Mouse (Mus musculus): ENCODE results near the gene Dtnb.
"Not testable (repeated sequence)": the region's sequence is repeated elsewhere in the genome, so short reads cannot be mapped to it uniquely, and the experiment has no call there.

Gene Dtnb

DNA sequence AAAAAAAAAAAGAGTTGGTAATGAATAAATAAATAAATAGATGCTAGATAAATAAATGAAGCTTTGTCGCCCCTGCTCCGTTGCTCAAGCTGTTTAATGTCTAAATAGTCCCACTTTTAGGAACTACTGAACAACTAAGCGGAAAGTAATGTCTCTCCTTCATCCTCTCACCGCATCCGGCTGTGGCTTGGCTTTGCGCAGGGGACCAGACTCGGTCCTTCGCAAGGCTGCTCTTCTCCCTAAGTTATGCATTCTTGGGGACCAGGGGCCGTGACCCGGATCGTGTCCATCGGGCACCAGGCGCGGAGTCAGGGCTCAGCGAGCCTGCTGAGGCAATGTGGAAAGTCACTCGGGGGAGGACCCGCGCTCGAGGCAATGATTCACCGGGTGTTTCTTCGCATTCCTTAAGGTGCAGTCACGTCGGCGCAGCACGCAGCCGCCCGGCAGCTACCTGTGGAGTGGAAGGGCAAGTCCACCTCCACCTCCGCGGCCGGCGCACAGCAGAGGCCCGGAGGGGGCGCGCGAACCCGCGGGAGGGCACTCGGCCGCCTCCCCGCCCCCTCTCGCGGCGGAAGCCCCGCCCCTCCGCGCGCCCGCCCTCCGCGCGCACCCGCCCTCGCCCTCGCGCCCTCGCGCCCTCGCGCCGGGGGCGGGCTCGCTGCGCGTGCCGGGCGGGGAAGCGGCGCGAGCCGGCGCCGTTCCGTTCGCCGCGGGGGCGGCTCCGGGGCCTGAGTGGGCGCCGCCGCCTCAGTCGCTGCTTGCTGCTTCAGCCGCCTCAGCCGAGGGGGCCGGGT lies at the start of gene Dtnb:
Dtnb (plus strand) TSS at position 595 of the 794 bp plus-strand sequence.
- DNase-seq (ENCODE audit: low read depth) = peak; percentile 84

DNA sequence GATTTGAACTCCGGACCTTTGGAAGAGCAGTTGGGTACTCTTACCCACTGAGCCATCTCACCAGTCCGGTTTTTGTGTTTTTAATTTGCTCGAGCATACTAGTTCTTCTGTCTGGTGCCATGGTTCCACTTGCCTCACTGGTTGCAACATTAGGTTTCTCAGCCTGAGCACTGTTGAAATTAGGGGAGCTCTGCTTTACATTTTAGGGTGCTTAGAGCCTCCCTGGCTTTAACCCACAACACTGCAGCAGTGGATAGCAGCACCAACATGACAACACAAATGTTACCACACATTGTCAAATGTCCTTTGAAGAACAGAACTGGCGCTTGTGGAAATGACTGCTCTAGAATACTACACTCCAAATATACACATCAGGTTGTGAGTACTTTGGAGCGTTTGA lies 46.6 kb upstream of the Dtnb start:
- DNase-seq (ENCODE audit: low read depth) = no peak

DNA sequence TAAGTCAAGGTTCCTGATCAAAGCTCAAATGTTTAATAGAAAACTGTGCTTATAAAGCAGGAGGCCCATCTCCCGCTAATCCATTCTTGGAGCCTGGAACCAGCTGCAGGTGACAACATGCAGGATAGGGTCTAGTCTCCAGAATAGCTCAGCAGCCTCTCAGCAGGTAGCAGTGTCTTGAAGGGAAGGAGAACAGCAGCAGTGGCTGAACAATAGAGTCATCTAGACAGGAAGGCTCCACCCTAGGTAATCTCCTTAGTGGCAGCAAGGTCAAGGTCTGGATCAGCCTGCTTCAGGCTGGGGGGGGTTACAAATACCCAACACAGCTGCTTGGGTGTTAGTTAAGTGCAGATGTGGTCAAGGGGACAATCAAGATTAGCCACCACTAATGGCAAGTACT lies 36.7 kb upstream of the Dtnb start:
- not testable (repeated sequence) for DNase-seq (ENCODE audit: low read depth)

DNA sequence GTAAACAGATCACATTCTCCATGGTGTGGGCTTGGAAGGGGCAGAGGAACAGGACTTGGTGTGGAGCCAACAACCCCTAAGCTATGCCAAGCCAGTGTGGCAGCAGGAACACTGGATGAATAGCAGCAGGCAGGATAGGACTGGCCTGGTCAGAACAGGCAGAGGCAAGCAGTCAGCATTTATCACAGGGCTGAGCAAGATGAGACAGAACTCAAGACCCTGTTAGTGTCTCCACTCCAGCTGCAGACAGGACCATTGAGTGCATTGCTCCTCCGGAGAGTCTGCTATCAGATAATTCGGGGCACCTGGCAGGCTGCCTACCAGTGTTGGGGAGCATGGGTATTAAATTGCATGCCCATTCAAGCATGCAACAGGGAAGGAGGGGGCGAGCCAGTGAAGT lies 34.6 kb upstream of the Dtnb start:
- peak; percentile 51 for DNase-seq (ENCODE audit: low read depth)

DNA sequence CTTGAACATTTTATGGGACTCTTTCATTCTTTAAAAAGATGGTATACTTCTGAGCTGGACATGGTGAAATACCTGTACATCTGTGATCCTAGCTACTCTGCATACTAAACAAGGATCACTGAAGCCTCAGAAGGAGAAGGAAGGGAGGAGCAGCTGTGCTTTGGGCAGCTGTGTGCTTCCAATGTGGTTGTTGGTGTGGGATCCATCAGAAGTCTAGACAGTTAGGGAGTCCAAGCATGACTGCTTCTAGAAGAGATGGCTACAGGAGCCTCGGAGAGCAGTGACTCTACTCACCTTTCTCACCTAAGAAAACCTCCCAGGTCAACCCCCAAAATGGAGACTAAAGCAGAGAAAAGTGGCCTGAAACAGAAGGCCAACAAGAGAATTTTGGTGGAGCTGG lies 34.1 kb upstream of the Dtnb start:
- no peak for DNase-seq (ENCODE audit: low read depth)

DNA sequence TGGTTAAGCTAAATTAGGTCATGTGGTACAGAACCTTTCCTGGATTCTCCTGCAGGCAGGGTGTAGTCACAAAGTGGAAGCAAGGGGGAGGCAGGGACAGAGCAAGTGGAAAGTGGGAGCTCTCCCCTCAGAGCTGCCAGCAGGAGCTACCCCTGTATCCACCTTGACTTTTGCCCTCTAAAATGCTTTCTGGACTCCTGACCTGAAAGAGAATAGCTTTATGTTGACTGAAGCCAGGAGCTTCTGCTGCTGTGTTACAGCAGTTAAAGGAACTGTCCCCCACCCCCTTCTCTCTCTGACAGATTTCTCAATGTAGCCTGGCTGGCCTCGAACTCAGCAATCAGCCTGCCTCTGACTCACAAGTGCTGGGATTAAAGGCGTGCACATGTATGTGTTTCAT lies 32.6 kb upstream of the Dtnb start:
- DNase-seq (ENCODE audit: low read depth) = peak; percentile 38

DNA sequence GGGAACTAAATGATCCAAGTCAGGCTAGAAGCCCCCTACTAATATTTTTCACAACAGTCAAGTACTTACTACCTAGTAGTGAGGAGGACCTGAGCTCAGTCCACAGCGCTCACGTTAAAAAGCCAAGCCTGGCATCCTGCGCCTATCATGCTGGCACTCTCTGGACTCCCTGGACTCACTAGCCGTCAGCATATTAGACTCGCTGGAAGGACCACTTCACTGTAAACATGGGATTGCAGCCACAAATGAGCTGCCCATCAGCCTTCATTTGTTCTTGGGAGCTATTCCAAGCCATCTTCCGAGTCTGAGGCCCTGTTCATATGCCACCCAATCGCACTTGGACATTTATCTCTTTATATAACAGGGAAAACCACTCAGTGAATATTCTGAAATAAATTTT lies 31.3 kb upstream of the Dtnb start:
- DNase-seq (ENCODE audit: low read depth) = no peak

DNA sequence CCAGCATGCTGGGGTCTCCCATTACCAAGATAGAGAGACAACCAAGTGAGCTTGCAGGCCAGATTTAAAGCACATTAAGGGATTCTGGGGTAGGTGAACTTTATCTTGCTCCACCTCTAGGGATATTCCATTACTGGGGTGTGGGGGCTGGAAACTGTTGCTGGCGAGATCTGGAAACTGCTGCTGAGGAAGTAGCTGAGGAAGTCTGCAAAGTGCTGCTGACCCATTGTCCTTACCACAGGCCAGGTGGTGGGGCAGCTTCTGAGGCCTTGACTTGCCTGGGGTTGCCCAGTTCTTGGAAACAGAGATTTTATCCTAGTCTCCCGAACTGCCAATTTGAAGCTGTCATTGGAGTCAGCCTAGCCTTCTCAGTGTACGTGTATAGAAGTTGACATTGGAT lies 26.7 kb upstream of the Dtnb start:
- DNase-seq (ENCODE audit: low read depth) = no peak

DNA sequence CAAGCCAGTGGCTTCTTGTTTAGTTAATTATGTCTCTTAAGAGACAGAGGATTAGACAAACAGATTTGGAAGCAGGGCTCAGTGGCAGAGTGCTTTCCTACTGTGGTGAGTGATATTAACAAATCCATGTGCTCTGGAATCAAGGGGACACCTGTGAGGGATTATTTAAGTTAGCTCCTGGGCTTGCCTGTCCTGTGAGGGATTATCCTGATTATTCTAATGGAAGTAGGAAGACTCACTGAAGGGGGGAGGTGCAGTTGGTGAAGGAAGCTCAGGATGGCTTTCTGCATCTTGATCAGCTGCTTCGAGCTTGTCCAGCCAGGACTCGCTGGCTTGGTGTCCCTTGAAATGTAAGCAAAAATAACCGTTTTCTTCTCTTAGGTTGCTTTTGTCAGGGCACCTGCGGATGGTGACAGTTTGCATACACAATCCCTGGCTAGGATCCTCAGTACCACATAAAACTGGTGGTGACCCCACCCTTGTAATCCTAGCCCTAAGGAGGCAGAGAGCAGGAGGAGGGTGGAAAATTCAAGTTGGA lies 26.0 kb upstream of the Dtnb start:
- DNase-seq (ENCODE audit: low read depth) = no peak

DNA sequence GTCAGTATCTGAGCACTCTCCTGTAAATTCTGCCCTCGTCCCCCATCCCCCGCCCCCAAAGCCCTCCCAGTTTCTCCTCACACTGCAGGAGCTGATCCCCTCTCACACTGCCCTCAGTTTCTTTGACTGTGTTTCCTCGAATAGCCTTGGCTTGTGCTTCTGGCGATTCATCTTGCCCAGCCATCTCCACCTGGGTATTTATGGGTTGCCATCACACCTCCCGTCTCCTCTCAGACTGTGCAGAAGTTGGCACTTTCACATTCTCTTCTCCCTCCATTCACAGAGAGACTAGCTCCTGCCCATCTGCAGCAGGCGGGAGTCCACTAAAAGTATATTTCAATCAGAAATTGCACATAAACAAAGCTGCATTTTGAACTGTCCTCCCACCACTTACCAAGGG lies 25.4 kb upstream of the Dtnb start:
- DNase-seq (ENCODE audit: low read depth) = no peak

DNA sequence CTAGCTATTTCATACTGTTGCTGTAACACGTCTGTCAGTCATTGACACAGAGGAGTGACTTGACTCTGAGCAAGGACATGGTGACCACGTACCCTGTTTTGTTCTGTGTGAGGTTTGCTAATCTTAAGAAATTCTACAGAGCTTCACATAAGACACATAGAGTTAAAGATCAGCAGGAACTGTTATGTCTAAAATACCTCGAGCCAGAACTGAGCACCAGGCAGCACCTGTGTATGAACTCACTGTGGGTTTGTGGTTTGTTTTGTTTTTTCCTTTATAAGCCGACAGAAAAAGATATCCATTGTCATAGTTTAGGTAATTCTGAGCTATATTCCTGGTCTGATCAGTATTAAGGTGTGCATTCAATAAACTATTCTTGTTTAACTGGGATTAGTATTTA lies 24.7 kb upstream of the Dtnb start:
- no peak for DNase-seq (ENCODE audit: low read depth)

DNA sequence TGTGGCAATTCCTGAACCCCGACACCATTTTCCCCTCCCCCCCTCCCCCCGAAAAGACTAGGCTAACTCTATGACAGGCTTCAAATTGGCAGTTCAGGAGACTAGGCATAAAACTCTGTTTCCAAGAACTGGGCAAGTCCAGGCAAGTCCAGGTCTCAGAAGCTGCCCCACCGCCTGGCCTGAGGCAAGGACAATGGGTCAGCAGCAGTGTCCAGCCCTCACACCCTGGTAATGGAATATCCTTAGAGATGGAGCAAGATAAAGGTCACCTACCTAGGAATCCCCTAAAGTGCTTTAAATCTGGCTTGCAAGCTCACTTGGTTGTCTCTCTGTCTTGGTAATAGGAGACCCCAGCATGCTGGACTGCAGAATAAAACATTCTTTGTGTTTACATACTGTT lies 24.3 kb upstream of the Dtnb start:
- no peak for DNase-seq (ENCODE audit: low read depth)

DNA sequence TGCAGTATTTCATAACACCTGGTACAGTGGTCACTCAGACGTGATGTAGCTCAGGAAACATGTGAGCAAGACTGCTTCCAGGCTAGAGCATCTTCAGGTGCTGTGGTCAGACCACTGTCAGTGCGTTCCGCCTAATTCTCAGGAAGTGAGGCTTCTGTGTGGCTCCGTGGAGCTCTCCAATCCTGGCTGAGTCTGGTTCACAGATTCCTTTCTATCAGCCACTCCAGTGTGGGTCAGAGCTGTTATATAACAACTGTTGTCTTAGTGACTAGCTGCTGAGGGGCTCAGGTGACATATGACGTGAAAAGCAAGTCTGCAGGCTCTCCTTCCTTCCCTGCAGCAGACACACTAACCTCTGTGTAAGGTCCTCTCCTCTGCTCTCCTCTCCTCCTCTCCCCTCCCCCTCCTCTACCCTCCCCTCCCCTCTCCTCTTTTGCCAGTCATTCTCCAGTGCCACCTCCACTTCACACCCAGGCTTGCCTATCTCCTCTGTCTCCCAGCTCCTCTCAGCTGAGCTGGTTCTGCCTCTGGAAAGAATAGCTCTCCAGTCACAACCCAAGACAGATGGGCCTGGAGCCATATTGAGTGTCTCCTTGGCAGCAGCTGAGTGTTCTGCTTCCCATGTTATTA lies 23.5 kb upstream of the Dtnb start:
- peak; percentile 26 for DNase-seq (ENCODE audit: low read depth)

DNA sequence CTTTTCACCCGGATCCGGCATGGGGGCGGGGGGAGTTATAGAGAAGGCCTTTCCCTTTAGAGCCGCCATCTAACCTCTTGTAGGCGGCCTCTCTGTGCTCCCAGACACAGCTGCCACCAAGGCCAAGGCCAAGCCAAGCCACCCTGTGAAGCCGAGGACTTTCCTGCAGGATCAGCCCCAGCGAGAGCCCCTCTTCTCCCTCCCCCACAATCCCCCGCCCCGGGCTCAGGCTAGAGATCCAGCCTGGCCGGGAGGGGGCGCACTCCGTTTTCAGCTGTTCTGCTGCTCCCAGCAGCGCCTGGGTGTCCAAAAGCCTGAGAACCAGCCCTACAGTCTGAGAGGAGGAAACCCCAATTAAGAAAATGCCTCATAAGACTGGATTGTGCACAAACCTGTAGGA lies 21.9 kb upstream of the Dtnb start:
- DNase-seq (ENCODE audit: low read depth) = no peak

DNA sequence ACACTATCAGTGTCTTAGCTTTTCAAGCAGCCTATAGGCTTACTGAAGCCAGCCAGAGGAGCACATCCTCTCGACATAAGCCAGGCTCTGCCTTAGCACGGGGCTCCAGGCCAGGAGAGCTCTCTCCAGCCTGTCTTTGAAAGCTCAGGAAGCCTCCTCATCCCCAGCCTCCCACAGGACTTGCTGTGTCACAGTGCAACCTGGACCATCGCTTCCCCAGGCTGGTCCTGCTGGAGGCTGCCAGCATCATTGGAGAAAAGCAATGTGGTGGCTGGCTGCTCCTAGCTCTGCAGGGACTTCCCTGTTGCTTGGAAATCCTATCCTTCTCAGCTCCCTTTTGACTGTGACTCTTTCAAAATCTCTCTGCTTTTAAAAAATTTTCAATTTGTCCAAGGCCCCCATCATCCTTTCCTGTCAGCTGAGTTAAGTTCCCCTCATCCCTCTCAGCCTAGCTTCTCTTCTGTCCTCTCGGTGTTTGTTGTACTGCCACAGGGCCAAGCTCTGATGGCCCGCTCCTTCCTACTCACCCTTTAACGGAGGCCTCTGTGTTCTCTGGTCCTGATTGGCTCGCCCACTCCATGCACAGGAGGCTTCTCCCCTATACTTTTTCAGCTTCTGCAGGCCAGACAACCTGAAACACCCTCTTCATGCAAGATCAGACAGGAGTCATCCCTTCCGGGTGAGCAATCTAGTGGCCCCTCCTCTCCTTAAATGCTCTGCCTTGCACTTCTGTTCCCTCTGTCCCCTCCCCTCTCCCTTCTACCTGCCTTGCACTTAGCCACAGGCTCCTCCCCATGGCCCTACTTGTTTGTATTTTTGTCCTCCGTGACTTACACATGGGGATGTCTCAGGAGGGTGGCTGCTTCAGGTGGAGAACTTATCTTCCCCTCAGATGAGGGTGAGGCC lies 14.5 kb upstream of the Dtnb start:
- no peak for DNase-seq (ENCODE audit: low read depth)

DNA sequence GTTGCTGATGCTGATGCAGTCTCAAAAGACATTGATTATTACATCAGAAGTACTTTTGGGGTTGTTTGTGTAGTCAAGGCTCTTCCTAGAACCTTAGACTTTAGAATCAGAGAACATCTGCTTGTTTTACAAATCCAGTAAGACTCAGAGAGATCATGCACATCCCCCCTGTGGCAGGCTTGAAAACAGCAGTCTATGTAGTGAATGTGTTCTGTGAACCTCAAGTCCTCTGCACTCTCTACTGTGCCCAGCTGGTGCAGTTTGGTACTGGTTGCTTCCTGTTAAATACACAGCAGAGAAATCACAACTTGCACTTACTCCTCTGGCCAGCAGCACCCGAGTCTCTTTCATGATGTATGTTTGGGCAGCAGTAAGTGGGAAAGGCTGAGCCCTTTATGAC lies 11.6 kb upstream of the Dtnb start:
- peak; percentile 82 for DNase-seq (ENCODE audit: low read depth)

DNA sequence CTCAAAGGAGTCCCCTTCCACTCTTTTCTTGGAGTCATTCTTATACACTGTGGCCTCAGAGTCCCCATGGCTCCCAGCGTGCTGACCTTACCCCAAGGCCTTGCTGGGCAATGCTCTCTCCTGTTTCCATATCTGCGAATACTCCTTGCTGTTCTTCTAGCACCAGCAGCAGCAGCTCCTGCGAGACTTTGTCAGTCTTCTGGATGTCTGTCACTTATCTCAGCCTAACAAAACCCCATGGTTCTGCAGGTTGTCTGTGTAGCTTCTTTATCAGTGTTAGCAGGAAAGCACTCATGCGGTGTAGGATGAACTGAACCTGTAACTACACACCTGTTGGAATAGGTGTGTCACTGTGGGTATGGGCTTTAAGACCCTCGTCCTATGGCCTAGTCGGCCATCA lies 11.1 kb upstream of the Dtnb start:
- DNase-seq (ENCODE audit: low read depth) = no peak

DNA sequence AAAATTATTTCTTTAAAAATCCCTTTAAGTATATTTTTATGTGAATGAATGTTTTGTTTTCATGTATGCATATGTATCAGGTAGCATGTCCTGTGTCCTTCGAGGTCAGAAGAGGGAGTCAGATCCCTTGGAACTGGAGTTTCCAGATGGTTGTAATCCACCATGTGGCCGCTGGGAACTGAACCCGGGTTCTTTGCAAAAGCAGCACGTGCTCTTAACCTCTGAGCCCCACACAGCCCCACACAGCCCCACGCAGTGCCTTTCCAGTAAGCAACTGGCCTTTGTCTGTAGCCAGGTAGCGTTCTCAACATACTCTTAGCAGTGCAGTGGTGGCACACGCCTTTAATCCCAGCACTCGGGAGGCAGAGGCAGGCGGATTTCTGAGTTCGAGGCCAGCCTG lies 9.4 kb upstream of the Dtnb start:
- no peak for DNase-seq (ENCODE audit: low read depth)

DNA sequence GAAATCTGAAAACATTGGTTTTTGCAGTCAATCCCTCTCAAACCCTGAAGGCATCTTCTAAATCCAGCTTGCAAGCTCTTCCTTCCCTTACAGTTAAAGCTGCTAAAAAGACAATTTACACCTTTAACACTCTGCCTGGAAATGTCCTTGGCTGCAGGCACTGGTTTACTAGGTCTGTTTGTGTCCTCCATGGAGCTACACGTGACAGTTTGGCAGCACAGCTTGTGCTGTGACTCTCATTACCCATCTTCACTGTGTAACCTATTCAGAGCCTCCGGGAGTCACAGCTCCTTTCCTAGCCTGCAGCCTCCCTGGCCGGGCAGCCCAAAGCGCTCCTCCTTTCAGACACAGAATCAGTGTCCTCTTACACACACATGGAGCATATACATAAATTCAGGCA lies 8.5 kb upstream of the Dtnb start:
- no peak for DNase-seq (ENCODE audit: low read depth)

DNA sequence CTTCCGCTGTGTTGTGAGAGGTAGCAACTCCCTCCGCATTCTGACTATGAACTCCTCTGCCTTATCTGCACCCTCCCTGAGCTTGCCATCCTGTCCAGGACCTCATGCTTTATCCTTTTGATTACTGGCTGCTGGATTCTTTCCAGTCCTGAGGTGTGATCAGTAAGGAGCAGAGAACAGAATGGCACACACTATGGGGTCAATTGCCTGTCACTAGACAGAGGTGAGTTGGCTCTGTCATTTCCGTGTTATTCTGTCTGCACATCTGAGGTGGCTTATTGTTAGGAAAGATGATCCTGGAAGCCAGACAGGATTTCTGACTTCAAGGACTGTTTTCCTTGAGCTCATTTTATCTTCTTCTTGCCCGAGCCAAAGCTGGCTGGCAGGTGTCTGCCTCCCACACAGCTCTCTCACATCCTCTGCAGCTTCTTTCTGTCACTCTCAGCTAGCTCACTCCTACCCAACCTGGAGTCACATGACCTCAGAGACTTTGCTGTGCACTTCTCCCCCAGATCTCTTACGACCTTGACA lies 3.7 kb upstream of the Dtnb start:
- DNase-seq (ENCODE audit: low read depth) = no peak

DNA sequence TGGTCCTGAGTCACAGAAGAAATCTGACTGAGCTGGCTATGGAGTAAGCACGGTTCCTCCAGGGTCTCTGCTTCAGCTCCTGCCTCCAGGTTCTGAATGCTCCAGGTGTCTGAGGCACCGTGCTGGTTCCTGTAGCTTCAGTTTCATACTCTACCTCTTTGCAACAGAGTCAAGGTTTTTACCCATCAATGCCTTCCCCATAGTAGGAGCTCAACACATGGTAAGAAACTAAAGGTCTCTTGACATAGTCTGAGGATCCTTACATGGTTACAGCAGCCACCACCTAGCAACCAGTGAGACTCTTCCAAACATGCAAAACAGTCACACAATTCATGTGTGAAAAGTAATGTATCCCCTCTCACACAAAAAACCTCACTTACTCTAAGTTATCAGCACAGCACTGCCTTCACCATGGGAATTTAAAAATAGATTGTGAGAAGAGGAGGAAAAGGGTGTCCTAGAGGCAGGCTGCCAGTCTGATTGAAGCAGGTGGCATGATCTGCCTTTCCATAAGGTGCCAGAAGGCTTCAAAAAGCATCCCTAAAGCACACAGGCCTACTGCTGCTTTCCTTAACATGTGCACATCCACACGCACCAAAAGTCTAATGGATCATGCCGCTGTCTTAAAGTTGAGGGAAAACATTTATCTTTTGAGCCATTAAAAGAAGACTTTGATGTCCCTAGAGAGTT lies 1.3 kb upstream of the Dtnb start:
- no peak for DNase-seq (ENCODE audit: low read depth)
